Mouse (Mus musculus) heart, embryonic 11.5 days (tissue): ENCODE data around the gene Ikzf3. TPM values are rescaled to one million over a fixed set of nuclear protein-coding genes. Genes with fewer than 3 reads are reported as not detected.

Experiments used
- ATAC-seq: fragments of 200-750 bp; cut with Nextera tagmentation; replicated peaks from 2 replicates; pipeline ENCODE4 v1.8.0; 2017; ENCODE audit warnings: moderate library complexity; ENCODE audit not compliant: insufficient number of reproducible peaks, low FRiP score, low TSS enrichment
- H3K27ac ChIP-seq: fragments of 300-500 bp; sonication (generic); 2 replicates; pipeline ENCODE4 v1.5.1; 2014; ENCODE audit warnings: mild to moderate bottlenecking, low read depth, low read length
- H3K27me3 ChIP-seq: fragments of 300-500 bp; sonication (generic); 2 replicates; pipeline ENCODE4 v1.6.1; 2014; ENCODE audit warnings: mild to moderate bottlenecking, low read length, mixed read lengths; ENCODE audit not compliant: control insufficient read depth, insufficient read depth
- H3K36me3 ChIP-seq: fragments of 300-500 bp; sonication (generic); 2 replicates; pipeline ENCODE4 v1.6.1; 2014; ENCODE audit warnings: mild to moderate bottlenecking, low read length, moderate library complexity, mixed read lengths; ENCODE audit not compliant: control insufficient read depth, insufficient read depth
- H3K4me1 ChIP-seq: fragments of 300-500 bp; sonication (generic); 2 replicates; pipeline ENCODE4 v1.6.1; 2014; ENCODE audit warnings: low read length; ENCODE audit not compliant: control insufficient read depth, insufficient read depth
- H3K4me2 ChIP-seq: fragments of 300-500 bp; sonication (generic); 2 replicates; pipeline ENCODE4 v1.6.1; 2014; ENCODE audit warnings: mild to moderate bottlenecking, moderate library complexity
- H3K4me3 ChIP-seq: fragments of 300-500 bp; sonication (generic); 2 replicates; pipeline ENCODE4 v1.5.1; 2014; ENCODE audit warnings: low read depth, low read length
- H3K9ac ChIP-seq: fragments of 300-500 bp; sonication (generic); 2 replicates; pipeline ENCODE4 v1.6.1; 2014; ENCODE audit warnings: mild to moderate bottlenecking, low read depth, low read length, moderate library complexity
- H3K9me3 ChIP-seq: fragments of 300-500 bp; sonication (generic); replicated peaks from 2 replicates; pipeline ENCODE4 v1.6.1; 2016; ENCODE audit warnings: low read length; ENCODE audit not compliant: control insufficient read depth
- WGBS: fragments of 180-500 bp; shearing (Covaris S2); extraction: QIAGEN DNeasy Blood & Tissue Kit; methylation state at CpG from one replicate; pipeline ENCODE4 v1.1.7; 2014; ENCODE audit not compliant: insufficient replicate concordance; 5-methylcytosine and 5-hydroxymethylcytosine counted together
- polyA plus RNA-seq: library from polyadenylated mRNA; unstranded; fragments of >200 nt; fragmentation: Nextera tagmentation; extraction: Ambion mirVana; gene quantifications from 2 replicates; pipeline ENCODE4 v1.2.1, GENCODE M21; 2014

Ikzf3 gene
- polyA plus RNA-seq, 1 experiment from 2014 or later: 0.13 TPM

DNA sequence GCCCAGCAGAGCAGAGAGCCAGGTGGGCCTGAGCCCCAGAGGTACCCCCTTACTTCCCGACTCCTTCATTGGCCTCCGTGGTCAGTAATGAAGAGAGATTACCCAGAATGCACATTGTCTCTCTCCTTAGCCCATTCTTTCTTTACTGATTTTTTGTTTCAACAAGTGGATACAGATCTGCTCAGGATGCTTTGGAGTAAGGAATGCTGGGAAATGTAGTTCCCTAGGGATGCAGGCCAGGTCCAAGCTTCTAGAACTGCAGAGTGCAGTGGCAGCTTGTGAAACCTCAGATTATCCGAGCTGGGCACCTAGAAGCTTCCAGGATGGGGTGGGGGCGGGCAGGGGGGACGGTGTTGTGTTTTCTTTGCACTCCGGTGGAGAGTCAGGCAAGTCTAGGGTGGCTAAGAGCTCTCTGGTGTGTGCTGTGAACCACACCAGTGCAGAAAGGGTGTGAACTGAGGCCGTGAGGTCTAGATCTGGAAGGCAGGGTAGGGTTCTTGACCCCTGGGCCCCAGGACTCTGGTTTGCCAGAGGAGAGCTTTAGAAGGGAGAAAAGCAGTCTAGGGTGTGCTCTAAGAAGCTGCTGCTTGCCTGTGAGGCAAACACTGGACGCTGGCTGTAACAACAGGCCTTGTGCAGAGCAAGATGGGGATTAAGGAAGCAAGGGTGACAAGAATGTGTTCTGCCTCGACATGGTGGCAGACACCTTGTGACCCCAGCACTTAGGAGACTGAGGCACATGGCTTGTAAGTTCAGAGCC, 113.9 kb downstream of the Ikzf3 start:
- Histone ChIP-seq H3K27ac (no peak overlapping the region), H3K27me3 (no peaks in the 10 kb centered on the region), H3K4me3 (no peak overlapping the region), H3K9ac (no peak overlapping the region), H3K9me3 (no peaks in the 10 kb centered on the region), H3K36me3 (peaks cover 58% of the 10 kb centered on the region), H3K4me1 (no peaks in the 10 kb centered on the region), H3K4me2 (no peak overlapping the region)
- ATAC-seq: no peak
- 71% methylated on average over 9 of the region's 9 CpGs for WGBS

DNA sequence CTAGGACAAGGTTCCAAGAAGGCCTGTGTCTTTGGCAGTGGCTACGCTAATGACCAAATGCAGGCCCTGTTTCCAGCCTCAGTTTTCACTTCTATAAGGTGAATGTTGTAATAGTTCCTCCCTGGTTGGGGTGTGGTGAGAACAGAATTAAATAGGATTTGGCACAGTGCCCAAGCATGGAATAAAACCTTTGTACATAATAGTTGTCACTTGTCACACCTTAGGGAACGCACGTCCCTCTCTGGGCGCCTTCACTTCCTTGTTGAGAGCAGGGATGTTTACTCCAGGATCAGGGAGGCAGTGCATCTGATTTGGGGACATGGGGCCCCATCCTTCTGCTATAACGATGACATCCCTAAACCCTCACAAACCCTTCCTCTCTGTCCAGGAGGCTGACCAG, 117.4 kb downstream of the Ikzf3 start:
- H3K4me3 ChIP-seq: no peak overlapping the region
- H3K9me3 ChIP-seq: no peaks in the 10 kb centered on the region
- H3K4me1 ChIP-seq: no peaks in the 10 kb centered on the region
- no peak overlapping the region for H3K4me2 ChIP-seq
- no peak overlapping the region for H3K9ac ChIP-seq
- H3K27me3 ChIP-seq: no peaks in the 10 kb centered on the region
- peaks cover 54% of the 10 kb centered on the region for H3K36me3 ChIP-seq
- H3K27ac ChIP-seq: no peak overlapping the region
- WGBS: 84% methylated on average over 5 of the region's 5 CpGs
- no peak for ATAC-seq

DNA sequence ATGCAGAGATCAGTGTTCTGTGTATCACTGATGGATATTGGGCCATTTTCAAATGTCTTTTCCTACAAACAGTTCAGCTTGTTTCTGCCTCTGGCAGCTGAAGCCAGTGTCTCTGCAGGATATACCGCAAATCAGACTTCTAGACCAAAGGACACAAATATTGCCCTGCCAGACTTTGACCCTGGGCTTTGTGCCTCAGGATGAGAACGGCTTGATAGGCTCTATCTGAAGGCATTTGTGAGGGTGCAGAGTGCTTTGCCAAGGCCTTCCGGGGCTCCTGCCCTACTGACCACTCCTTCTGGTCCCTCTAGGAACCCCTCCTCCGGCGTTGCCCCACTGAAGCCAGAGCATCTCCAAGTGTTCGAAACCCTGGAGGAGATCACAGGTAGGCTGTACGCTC, 119.2 kb downstream of the Ikzf3 start:
- no peak overlapping the region for H3K4me3 ChIP-seq
- no peak overlapping the region for H3K9ac ChIP-seq
- no peaks in the 10 kb centered on the region for H3K9me3 ChIP-seq
- no peak for ATAC-seq
- WGBS: 87% methylated on average over 7 of the region's 7 CpGs
- H3K36me3 ChIP-seq: peaks cover 54% of the 10 kb centered on the region
- no peak overlapping the region for H3K4me2 ChIP-seq
- no peaks in the 10 kb centered on the region for H3K27me3 ChIP-seq
- H3K4me1 ChIP-seq: no peaks in the 10 kb centered on the region
- no peak overlapping the region for H3K27ac ChIP-seq

DNA sequence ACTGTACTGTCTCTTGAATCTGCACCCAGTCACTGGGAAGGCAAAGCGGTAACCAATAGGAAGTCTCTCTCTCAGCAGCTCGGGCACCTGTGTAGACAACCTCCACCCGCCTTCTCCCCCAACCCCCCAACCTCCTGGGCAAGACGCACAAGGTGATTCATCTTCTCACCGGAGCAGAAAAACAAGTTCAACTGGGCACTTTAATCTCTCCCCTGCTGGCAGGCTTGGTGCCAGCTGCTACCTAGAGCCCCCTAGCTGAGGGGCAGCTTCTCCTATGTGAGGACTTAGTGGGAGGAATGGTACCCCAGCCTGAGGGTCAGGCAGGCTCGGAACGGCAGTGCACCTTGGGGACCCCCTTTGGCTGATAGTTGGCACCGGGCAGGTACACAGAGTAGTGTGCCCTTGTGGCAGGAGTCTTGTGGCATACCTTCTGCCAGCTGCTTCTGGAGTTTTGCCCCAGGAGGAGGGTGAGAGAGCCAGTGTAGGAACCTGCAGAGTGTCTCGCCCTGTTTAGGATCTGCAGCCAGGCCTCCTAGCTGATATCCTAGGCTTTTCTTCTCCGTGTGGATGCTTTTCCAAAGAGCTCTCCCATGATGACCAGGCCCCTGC, 126.8 kb downstream of the Ikzf3 start:
- H3K4me1 ChIP-seq: peaks cover 46% of the 10 kb centered on the region
- peaks cover 16% of the 10 kb centered on the region for H3K36me3 ChIP-seq
- ATAC-seq: no peak
- no peaks in the 10 kb centered on the region for H3K27me3 ChIP-seq
- WGBS: 78% methylated on average over 10 of the region's 10 CpGs
- no peak overlapping the region for H3K4me2 ChIP-seq
- no peaks in the 10 kb centered on the region for H3K9me3 ChIP-seq
- H3K9ac ChIP-seq: 0 out of 2 replicates have a peak overlapping the region, but pooled peaks have one; percentile 10
- H3K27ac ChIP-seq: peak overlapping the region; percentile 29; the same call in 1 of the 2 replicates
- H3K4me3 ChIP-seq: no peak overlapping the region

DNA sequence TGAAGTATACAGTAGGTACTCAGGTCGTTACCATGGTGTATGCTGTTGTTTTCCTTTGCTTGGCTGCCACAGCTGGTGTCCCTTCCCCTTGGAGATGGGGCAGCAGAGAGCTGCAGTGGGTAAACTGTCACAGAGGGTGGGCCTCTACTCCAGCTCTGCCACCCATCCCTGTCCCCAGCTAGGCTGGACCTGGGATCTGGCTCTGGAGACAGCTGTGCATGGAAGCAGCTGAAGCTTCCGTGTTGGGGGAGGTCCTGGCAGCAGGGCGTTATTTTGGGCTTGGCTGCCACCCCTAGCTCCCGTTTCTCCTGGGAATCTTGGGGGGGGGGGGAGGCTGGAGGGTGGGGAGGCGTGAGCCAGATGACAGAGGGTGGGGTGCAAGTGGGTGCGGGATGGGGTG, 127.6 kb downstream of the Ikzf3 start:
- Histone ChIP-seq H3K27ac (no peak overlapping the region), H3K4me2 (no peak overlapping the region), H3K36me3 (peaks cover 13% of the 10 kb centered on the region), H3K27me3 (no peaks in the 10 kb centered on the region), H3K4me1 (peaks cover 51% of the 10 kb centered on the region), H3K9me3 (no peaks in the 10 kb centered on the region), H3K9ac (no peak overlapping the region), H3K4me3 (no peak overlapping the region)
- ATAC-seq: no peak
- 50% methylated on average over 6 of the region's 6 CpGs for WGBS

GRCm38 (mm10) chr11:98417074-98417473, 128.8 kb downstream of the Ikzf3 start:
- H3K9me3 ChIP-seq: no peaks in the 10 kb centered on the region
- no peak overlapping the region for H3K9ac ChIP-seq
- no peak for ATAC-seq
- 79% methylated on average over 1 of the region's 1 CpGs for WGBS
- no peak overlapping the region for H3K4me3 ChIP-seq
- peaks cover 5% of the 10 kb centered on the region for H3K36me3 ChIP-seq
- H3K4me1 ChIP-seq: peaks cover 51% of the 10 kb centered on the region
- H3K27me3 ChIP-seq: no peaks in the 10 kb centered on the region
- H3K4me2 ChIP-seq: no peak overlapping the region
- H3K27ac ChIP-seq: no peak overlapping the region

Other genes with a start within 250 kb of the Ikzf3 start
- 0.07 and 0.13 TPM in 2 replicates for gene Neurod2, start 216.4 kb downstream of the Ikzf3 start, polyA plus RNA-seq
- 13.6 and 15.3 TPM in 2 replicates for gene Ppp1r1b, start 197.6 kb downstream of the Ikzf3 start, polyA plus RNA-seq
- gene Stard3, start 187.7 kb downstream of the Ikzf3 start, polyA plus RNA-seq: 39.6 and 40.6 TPM in 2 replicates
- gene Tcap, start 162.2 kb downstream of the Ikzf3 start, polyA plus RNA-seq: 149 and 151 TPM in 2 replicates
- 3.9 and 4.8 TPM in 2 replicates for gene Pnmt, start 159.6 kb downstream of the Ikzf3 start, polyA plus RNA-seq
- 10.6 and 13.7 TPM in 2 replicates for gene Pgap3, start 145.5 kb downstream of the Ikzf3 start, polyA plus RNA-seq
- gene Erbb2, start 133.6 kb downstream of the Ikzf3 start, polyA plus RNA-seq: 48.0 and 56.4 TPM in 2 replicates
- gene Mien1, start 107.0 kb downstream of the Ikzf3 start, polyA plus RNA-seq: 107 and 110 TPM in 2 replicates
- gene Grb7, start 99.6 kb downstream of the Ikzf3 start, polyA plus RNA-seq: 0.63 and 2.0 TPM in 2 replicates
- gene Zpbp2, start 5.1 kb upstream of the Ikzf3 start, polyA plus RNA-seq: 0.33 and 0.62 TPM in 2 replicates
- gene Ormdl3, start 41.3 kb upstream of the Ikzf3 start, polyA plus RNA-seq: 9.6 and 15.0 TPM in 2 replicates
- not detected in 2 replicates for gene Lrrc3c, start 52.3 kb upstream of the Ikzf3 start, polyA plus RNA-seq
- gene Gm12355, start 79.6 kb upstream of the Ikzf3 start, polyA plus RNA-seq: 0.34 and 0.44 TPM in 2 replicates
- gene Gsdma3, start 80.3 kb upstream of the Ikzf3 start, polyA plus RNA-seq: 0.14 TPM in 1 of 2 replicates, not detected in the other
- not detected in 2 replicates for gene Gsdma2, start 100.7 kb upstream of the Ikzf3 start, polyA plus RNA-seq
- gene Gsdma, start 118.3 kb upstream of the Ikzf3 start, polyA plus RNA-seq: not detected in 2 replicates
- 122 and 131 TPM in 2 replicates for gene Psmd3, start 136.5 kb upstream of the Ikzf3 start, polyA plus RNA-seq
- gene Csf3, start 155.2 kb upstream of the Ikzf3 start, polyA plus RNA-seq: not detected in 2 replicates
- 31.6 and 42.1 TPM in 2 replicates for gene Med24, start 183.4 kb upstream of the Ikzf3 start, polyA plus RNA-seq
- gene Thra, start 194.6 kb upstream of the Ikzf3 start, polyA plus RNA-seq: 32.2 and 35.7 TPM in 2 replicates
- gene Nr1d1, start 229.3 kb upstream of the Ikzf3 start, polyA plus RNA-seq: 5.6 and 6.4 TPM in 2 replicates
- gene Msl1, start 249.5 kb upstream of the Ikzf3 start, polyA plus RNA-seq: 15.9 and 17.1 TPM in 2 replicates